Mouse (Mus musculus) kidney, postnatal 10 days (tissue): ENCODE measurements around the gene P3h2.

ENCODE experiments used
- DNase-seq: peaks from one replicate; pipeline ENCODE4 v3.0.0; 2021; ENCODE audit warnings: mixed read lengths

The P3h2 gene

GRCm38 (mm10) chr16:26105115-26105974, at the start of gene P3h2:
Gene P3h2, minus strand, starts transcription at chr16:26105784.
- peak; percentile 88 for DNase-seq

DNA sequence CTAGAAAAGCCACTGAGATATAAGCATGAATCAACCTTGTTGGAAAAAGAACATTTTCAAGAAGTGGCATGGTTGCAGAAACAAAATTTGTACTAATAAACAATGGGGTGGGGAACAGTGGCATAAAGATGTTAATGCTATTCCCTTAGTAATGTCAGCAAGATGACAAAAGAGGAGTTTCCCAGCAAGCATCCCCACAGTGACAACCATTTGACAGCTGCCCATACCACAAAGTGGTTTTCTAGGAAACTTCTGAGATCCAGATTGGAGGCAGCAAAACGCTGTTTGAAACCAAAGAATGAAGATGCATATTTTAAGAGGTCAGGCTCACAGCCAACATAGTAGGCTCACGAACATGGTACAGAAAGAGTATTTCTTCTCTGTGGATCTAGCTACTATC, 46.7 kb upstream of the P3h2 start:
- DNase-seq = no peak

DNA sequence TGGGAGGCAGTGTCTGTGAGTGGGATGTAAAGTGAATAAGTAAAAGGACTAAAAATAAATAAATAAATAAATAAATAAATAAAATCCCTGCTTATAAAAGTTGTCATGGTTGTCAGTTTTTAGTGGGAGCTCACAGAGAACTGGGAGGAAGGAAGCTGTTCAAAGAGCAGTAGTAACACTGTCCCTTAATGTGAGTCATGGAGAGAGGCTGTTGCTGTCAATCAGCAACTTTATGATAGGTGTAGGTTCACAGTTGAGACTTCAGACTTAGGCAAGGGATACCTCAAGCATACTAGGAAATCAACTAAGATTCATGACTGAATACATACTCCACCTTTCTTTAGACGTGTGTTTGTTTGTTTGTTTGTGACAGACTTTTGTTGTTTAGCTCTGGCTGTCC, 45.4 kb upstream of the P3h2 start:
- no peak for DNase-seq

DNA sequence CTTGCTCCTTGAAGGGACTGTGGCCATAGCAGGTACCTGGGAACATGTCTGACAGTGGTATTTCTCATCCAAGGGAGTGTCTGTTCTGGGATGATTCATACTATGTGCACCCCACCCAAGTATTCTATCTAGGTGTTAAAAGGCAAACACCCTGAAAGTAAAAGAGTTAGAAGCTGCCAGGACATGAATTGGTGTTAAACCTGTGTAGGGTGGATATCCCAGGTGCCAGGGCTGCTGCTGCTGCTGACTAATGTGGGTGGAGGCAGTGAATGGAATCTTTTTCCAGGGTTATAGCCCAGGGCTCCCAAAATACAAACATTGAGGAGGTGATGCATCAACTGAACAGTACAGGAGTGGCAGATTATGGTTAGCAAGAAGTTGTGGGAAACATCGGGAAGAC, 41.3 kb upstream of the P3h2 start:
- no peak for DNase-seq

- DNase-seq = no peak
These were observed 25.5 kb upstream of the P3h2 start for GRCm38 (mm10) chr16:26131126-26131525.

GRCm38 (mm10) chr16:26106618-26107017, 1.0 kb upstream of the P3h2 start:
- DNase-seq = no peak

DNA sequence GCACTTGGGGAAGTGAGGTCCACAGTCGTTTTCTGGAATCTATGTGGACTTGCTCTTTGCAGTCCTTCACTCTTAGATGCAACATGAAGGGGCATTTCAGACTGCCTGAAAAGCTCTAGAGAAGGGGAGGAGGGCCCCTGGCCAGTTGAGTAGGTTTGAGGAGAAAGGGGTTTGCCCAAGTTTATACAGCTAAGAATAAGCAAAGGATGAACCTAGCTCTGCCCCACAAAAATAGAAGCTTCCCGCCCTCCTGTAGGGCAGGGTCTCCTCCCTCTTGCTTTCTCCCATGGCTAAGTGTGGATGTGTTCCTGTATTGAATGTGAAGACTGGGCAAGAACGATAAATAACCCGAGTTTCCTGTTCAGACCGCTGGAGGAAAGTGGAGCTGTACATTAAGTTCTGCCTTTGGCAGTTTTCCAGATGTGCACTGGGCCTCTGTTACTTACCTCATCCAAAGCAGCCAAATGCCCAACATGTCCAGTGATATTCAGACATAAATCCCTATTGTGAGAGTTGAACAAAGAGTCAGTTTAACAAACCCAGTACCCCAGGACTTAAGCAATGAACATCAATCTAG, 545 bp upstream of the P3h2 start:
- DNase-seq = peak; percentile 51

DNA sequence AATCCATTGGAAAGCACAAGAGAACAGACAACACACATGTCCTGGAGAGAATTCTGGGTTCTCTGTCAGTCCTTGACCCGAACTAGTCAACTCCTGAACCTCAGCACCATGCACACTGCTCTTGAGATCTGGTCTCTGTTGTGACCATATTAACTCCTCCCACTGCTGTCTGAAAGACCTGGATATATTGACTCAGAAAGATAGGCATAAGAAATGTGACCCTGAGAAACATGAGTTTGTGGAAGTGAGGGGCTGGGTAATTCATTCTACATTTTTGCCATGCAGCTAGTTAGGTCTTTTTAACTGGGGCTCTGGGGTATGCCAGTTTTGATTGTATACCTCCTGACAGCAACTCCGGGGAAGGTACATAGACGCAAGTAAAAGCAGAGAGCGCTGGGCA, 1.3 kb downstream of the P3h2 start:
- DNase-seq = no peak

DNA sequence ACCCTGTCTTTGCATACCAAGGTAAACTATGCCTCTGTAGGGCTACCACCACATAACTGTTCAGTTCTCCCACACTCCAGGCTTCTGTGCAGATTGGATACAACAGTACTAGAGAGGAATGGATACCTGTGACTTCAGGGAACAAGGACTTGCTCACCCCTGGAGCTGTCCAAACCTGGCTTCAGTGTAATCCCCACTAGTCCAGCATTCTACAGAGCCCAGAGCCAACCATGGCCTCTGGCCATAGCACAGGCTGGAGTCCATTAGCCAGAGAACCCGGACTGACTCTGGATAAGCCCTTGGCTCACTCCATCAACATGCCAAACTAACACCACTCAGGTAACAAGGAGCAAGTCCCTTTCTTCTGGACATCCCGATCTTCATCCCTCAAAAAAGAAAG, 2.7 kb downstream of the P3h2 start:
- DNase-seq = no peak

DNA sequence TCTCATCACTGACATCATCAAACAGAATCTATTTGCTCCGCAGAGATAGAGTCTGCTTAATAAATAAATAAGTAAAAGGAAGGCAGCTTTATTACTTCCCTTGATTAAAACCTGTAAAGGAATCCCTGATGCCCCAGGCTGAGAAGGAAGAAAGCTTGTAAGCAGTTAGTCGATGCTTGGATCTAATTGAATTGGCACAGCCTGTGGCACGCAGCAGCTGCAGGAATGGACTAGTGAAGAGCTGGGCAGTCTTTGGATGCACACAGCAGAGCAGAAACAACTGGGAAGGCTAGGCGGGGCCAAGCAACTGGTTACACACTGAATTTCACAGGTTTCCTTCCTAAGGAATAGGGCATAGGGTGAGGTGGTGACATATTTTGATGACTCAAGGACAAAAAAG, 5.4 kb downstream of the P3h2 start:
- peak; percentile 34 for DNase-seq

DNA sequence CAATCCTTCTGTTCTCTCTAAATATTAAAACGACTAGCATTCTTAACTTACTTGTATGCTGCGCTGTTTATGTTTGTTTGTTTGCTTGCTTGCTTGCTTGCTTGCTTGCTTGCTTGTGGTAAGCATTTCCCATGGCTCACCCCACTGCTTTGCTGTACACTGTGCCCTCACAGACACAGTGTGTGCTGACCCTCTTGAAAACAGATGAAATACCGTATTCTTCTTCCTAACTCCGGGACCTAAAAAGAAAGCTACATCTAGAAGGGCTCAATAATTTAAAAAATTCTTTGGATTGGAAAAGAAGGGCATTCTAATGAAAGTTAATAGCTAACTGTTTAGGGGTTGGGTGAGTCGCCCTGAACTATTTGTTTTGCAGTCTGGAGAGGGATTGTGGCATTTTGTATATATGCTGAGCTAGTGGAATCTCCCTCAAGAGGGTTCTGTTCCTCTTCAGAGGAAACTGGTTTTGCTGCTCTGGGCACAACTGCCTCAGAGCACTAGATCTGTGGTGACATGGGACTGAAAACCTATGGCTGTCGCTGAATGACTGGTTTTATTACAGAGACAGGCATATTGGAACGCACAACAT, 9.8 kb downstream of the P3h2 start:
- no peak for DNase-seq

- no peak for DNase-seq
These were observed 11.7 kb downstream of the P3h2 start for GRCm38 (mm10) chr16:26093888-26094287.

- no peak for DNase-seq
These were observed 16.6 kb downstream of the P3h2 start for GRCm38 (mm10) chr16:26088976-26089375.

DNA sequence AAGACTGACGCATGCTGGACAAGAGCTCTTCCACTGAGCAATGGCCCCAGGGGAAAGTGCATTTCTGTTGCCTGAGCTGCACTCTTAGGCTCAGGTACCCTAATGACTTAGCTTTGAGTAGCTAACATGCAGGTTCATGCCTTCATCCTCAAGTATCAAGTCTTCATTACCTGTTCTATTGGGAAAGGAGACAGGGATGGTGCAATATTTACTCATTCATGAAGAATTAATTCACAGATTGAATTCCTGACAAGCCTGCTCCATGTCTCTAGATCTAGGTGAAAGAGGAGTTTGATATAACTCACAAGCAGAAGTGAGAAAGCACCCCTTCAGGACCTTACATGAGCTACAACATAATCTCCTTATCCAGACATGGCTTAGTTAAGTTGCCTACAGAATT, 17.3 kb downstream of the P3h2 start:
- DNase-seq = no peak

DNA sequence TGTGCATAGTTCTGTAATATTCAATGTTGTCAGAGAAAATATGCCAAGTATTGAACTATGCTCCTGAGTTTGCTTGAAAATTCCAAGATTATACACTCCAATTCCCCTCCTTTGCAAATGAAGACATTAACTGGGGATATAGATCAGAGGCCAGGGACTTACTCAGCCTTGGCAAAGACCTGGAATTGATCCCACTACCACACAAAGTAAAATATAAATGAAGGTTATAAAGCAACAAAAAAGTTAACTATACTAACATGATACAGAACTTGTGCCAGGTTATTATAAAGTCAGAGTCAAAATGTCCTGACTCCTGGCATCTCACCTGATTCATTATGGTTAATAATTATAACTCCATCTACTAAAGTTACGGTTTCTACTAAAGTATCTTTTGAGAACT, 18.6 kb downstream of the P3h2 start:
- no peak for DNase-seq

- DNase-seq = no peak
These were observed 20.4 kb downstream of the P3h2 start for GRCm38 (mm10) chr16:26085160-26085559.

DNA sequence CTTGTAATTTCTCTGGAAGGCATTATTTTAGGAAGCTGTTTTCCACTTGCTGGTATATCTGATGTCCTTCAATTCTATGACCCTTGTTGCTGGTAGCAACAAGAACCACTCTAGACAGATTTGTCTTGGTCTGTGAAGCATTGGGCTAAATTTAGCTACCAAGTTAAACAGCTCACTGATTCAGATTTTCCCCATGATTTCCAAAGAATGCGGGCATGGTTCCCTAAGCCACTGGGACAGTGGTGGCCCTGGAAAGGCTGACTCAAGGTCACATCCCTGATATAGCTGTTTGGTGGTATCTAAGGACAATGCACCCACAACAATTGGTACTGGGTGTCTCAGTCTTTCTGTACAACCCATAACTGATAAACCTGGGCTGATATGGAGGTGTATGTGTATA, 22.8 kb downstream of the P3h2 start:
- DNase-seq = peak; percentile 66

DNA sequence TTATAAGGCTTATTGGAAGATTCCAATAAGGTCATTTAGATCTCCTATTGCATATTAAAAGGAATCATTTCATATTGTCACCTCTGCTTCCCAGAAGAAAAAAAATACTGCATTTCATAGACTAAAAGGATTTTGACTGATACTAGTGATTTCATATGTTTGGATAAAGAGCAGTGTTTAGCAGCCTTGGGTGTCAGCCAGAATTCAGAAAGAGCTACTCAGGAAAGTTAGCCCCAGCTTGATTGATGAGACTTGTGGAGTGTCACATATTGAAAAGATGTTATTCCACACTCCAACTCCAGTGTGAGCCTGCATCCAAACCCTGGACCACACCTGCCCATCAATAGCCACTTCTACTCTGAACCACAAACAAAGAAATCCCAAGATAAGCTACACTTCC, 23.2 kb downstream of the P3h2 start:
- DNase-seq = no peak

- DNase-seq = peak; percentile 57
These were observed 26.6 kb downstream of the P3h2 start for GRCm38 (mm10) chr16:26078923-26079351.

DNA sequence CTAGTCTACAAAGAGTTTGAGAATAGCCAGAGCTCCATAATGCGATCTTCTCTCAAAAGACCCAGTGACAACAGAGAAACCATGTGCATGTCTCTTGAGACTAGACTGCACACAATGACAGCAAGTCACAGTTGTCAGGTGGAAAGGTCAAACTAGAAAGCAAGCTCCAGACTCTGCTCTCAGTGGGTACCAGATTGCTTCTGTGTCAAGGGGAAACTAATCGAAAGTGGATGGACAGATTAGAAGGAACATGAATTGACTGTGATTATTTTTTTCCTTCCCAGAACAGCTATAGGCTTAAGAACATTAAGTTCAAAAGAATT, 27.5 kb downstream of the P3h2 start:
- DNase-seq = no peak

DNA sequence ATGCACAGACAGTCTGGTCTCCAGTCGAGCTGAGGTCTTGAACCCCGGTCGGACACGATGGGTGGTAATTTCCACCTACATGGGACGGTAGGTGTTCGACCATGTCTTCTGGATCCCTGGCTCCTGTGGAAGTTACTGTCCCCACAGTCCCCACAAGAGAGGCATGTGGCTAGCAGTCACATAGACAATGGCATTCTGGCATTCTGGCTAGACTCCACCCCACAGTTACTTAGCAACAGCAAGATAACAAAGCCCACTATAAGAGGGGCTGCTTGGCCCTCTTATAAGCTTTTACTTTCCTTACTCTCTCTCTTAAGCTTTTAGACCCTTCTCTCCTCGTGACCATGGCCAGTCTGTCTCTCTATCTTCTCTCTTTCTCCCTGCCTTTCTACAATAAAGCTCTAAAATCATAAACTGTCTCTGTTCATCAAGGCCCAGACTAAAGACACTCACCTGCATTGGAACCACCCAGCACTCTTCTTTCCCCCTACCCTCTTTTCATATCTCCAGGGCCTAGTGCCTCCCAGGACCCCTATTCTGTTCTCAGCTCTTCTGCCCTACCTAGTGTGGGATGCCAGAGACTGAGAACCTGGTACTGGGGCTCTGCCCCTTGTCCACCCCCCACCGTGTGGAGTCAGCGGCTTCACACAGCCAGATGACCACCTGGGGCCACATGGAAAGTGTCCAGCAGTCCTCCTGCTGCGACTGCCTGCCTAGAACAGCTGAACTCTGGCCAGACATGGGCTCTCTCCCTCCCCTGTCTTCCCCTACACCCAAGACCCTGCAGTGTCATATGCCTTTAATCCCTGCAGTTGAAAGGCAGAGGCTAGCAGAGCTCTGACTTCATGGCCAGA, 28.1 kb downstream of the P3h2 start:
- DNase-seq = peak; percentile 80

DNA sequence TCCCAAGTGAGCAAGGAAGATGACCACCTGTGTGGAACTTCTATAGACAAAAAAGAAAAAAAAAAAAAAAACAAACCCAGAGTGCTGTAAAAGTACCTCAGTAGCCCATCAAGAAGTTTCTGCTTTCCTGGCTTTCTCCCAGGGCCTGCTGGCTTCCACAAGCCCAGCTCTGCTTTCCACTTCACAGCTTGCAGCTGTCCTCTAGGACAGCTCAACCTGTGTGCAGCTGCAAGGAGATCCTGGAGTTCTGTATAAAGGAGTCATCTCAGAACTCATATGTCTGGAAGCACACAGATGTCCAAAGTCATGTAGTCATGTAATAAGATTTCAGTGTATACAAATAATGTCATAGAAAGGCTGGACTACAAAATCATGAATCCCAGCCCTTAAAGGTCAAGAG, 30.5 kb downstream of the P3h2 start:
- peak; percentile 53 for DNase-seq

GRCm38 (mm10) chr16:26070376-26070775, 35.2 kb downstream of the P3h2 start:
- DNase-seq = no peak
